In the genomic region with DNA sequence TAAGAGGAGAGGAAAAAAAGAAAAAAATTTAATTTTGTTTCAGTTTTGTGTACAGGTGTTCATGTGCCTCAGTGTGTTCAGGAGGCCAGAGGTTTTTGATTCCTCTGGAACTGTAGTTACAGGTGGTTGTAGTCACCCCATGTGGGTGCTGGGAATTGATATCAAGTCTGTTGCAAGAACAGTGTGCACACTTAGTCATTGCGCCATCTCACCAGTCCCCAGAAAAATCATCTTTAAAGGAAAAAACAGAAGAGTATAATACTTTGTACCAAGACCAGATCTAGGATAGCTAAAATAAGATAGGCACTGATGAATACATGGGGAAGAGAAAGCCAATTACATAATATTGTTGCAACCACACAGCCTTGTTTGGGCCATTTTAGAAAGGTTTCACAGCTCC, we compare ENCODE assay signal across 25 mouse cellular contexts.
"Had no signal": no experiment of that assay in that cellular context is flagged by ENCODE, and none has a peak within 500 bp of the region (broad histone marks: within the 10 kb centered on the region; RNA-seq: fewer than 3 reads in every experiment).

No protein-coding gene starts in this region.

- DNase-seq: gastrocnemius, adult 2 months; gastrocnemius, postnatal 10 days; gastrocnemius, postnatal 25 days; heart, adult 18-20 months; heart, postnatal 10 days; heart, postnatal 4 days; kidney, adult 18-20 months; kidney, adult 8-10 months; kidney, postnatal 10 days; kidney, postnatal 25 days; kidney, postnatal 4 days; layer of hippocampus, adult 9-11 months; liver, embryonic 13.5 days had no signal

- H3K27ac ChIP-seq: heart, embryonic 10.5 days; hindbrain, embryonic 10.5 days; hindbrain, embryonic 12.5 days; hindbrain, embryonic 14.5 days; intestine, embryonic 15.5 days; left cerebral cortex, adult 2 months; limb, embryonic 10.5 days; limb, embryonic 12.5 days; liver, embryonic 13.5 days had no signal

- ATAC-seq: hindbrain, embryonic 16.5 days; inflammation-experienced regulatory T-cells, adult 6 months; intestine, embryonic 15.5 days; intestine, postnatal 0 days had no signal

- H3K4me3 ChIP-seq: gastrocnemius, adult 2 months; heart, embryonic 10.5 days; heart, embryonic 12.5 days; hindbrain, embryonic 10.5 days; hindbrain, embryonic 12.5 days; intestine, embryonic 15.5 days; left cerebral cortex, adult 2 months; limb, embryonic 10.5 days; limb, embryonic 12.5 days; liver, embryonic 13.5 days had no signal
